Mouse (Mus musculus): ENCODE results near the gene Psen1. TPM values are rescaled to one million over a fixed set of nuclear protein-coding genes. Genes with fewer than 3 reads are reported as not detected.

The Psen1 gene
- polyA plus RNA-seq, 2 experiments = 6.8 to 21.1 TPM

- Histone ChIP-seq H3K4me2 (ENCODE audit: low read depth) (no peak overlapping the region), H3K36me3 (replicated peaks; ENCODE audit: control insufficient read depth, insufficient read depth, low read depth) (no peaks in the 10 kb centered on the region; the same call in 1 of the 2 replicates), H3K9ac (replicated peaks) (no peak overlapping the region), H3K4me1 (replicated peaks; ENCODE audit: control insufficient read depth in 2 of 2, insufficient read depth in 2 of 2, low read length in 1 of 2) (peaks cover 7 to 8% of the 10 kb centered on the region in 2 experiments; a peak in 3 of 4 replicates), H3K4me3 (ENCODE audit: insufficient read depth in 1 of 2, low read depth in 2 of 2, low read length in 2 of 2) (no peak overlapping the region), H3K27ac (no peak overlapping the region), H3K27me3 (ENCODE audit: control insufficient read depth, insufficient read depth, low read length) (no peaks in the 10 kb centered on the region), H3K9me3 (ENCODE audit: control insufficient read depth, low read length) (no peaks in the 10 kb centered on the region)
- ATAC-seq (ENCODE audit: insufficient read depth) (no peak), DNase-seq (ENCODE audit: low read depth in 3 of 3, low spot score in 3 of 3) (no peak)
- no peak for TF ChIP-seq EP300 (IDR thresholded peaks at IDR 0.05; ENCODE audit: low read depth)
- 77% methylated on average over 3 of the region's 3 CpGs for WGBS (ENCODE audit: insufficient replicate concordance)
Measured at GRCm38 (mm10) chr12:83694669-83695068, 6.7 kb downstream of the Psen1 start.

- H3K9ac ChIP-seq (replicated peaks) = no peak overlapping the region
- DNase-seq (ENCODE audit: low read depth in 3 of 3, low spot score in 3 of 3) (no peak), ATAC-seq (ENCODE audit: insufficient read depth) (no peak)
- H3K9me3 ChIP-seq (ENCODE audit: control insufficient read depth, low read length) = no peaks in the 10 kb centered on the region
- WGBS (ENCODE audit: insufficient replicate concordance) = 87% methylated on average over 4 of the region's 4 CpGs
- H3K27ac ChIP-seq = no peak overlapping the region
- H3K36me3 ChIP-seq (replicated peaks; ENCODE audit: control insufficient read depth, insufficient read depth, low read depth) = peaks cover 8% of the 10 kb centered on the region
- H3K4me1 ChIP-seq (replicated peaks; ENCODE audit: control insufficient read depth in 2 of 2, insufficient read depth in 2 of 2, low read length in 1 of 2) = peaks cover 3 to 7% of the 10 kb centered on the region in 2 experiments
- H3K27me3 ChIP-seq (ENCODE audit: control insufficient read depth, insufficient read depth, low read length) = no peaks in the 10 kb centered on the region
- TF ChIP-seq EP300 (IDR thresholded peaks at IDR 0.05; ENCODE audit: low read depth) = no peak
- TF ChIP-seq CTCF (IDR thresholded peaks at IDR 0.05; ENCODE audit: low read depth) = no peak
- H3K4me2 ChIP-seq (ENCODE audit: low read depth) = no peak overlapping the region
- no peak overlapping the region for H3K4me3 ChIP-seq (ENCODE audit: insufficient read depth in 1 of 2, low read depth in 2 of 2, low read length in 2 of 2)
Measured at GRCm38 (mm10) chr12:83698637-83699036, 10.7 kb downstream of the Psen1 start.

GRCm38 (mm10) chr12:83701608-83702007, 13.7 kb downstream of the Psen1 start:
- no peak overlapping the region for H3K4me3 ChIP-seq (ENCODE audit: insufficient read depth in 1 of 2, low read depth in 2 of 2, low read length in 2 of 2)
- H3K4me2 ChIP-seq (ENCODE audit: low read depth) = no peak overlapping the region
- H3K9me3 ChIP-seq (ENCODE audit: control insufficient read depth, low read length) = no peaks in the 10 kb centered on the region
- H3K9ac ChIP-seq (replicated peaks) = no peak overlapping the region
- TF ChIP-seq EP300 (IDR thresholded peaks at IDR 0.05; ENCODE audit: low read depth) (no peak), CTCF (IDR thresholded peaks at IDR 0.05; ENCODE audit: low read depth) (peak; percentile 4; the same call in 1 of the 2 replicates)
- peaks cover 7 to 9% of the 10 kb centered on the region in 2 experiments for H3K4me1 ChIP-seq (replicated peaks; ENCODE audit: control insufficient read depth in 2 of 2, insufficient read depth in 2 of 2, low read length in 1 of 2)
- DNase-seq (ENCODE audit: low read depth in 3 of 3, low spot score in 3 of 3) (no peak), ATAC-seq (ENCODE audit: insufficient read depth) (no peak)
- H3K27ac ChIP-seq = no peak overlapping the region
- H3K36me3 ChIP-seq (replicated peaks; ENCODE audit: control insufficient read depth, insufficient read depth, low read depth) = peaks cover 11% of the 10 kb centered on the region
- no peaks in the 10 kb centered on the region for H3K27me3 ChIP-seq (ENCODE audit: control insufficient read depth, insufficient read depth, low read length)
- 87% methylated on average over 7 of the region's 7 CpGs for WGBS (ENCODE audit: insufficient replicate concordance)

GRCm38 (mm10) chr12:83702796-83703195, 14.8 kb downstream of the Psen1 start:
- no peak overlapping the region for H3K4me2 ChIP-seq (ENCODE audit: low read depth)
- H3K27ac ChIP-seq = no peak overlapping the region
- peaks cover 7 to 11% of the 10 kb centered on the region in 2 experiments for H3K4me1 ChIP-seq (replicated peaks; ENCODE audit: control insufficient read depth in 2 of 2, insufficient read depth in 2 of 2, low read length in 1 of 2)
- whole genome bisulfite sequencing (ENCODE audit: insufficient replicate concordance) = 79% methylated on average over 4 of the region's 4 CpGs
- no peak overlapping the region for H3K4me3 ChIP-seq (ENCODE audit: insufficient read depth in 1 of 2, low read depth in 2 of 2, low read length in 2 of 2)
- TF ChIP-seq CTCF (IDR thresholded peaks at IDR 0.05; ENCODE audit: low read depth) = no peak
- no peak for TF ChIP-seq EP300 (IDR thresholded peaks at IDR 0.05; ENCODE audit: low read depth)
- H3K36me3 ChIP-seq (replicated peaks; ENCODE audit: control insufficient read depth, insufficient read depth, low read depth) = peaks cover 11% of the 10 kb centered on the region
- no peak for ATAC-seq (ENCODE audit: insufficient read depth)
- DNase-seq (ENCODE audit: low read depth in 3 of 3, low spot score in 3 of 3) = no peak
- no peak overlapping the region for H3K9ac ChIP-seq (replicated peaks)
- no peaks in the 10 kb centered on the region for H3K9me3 ChIP-seq (ENCODE audit: control insufficient read depth, low read length)
- H3K27me3 ChIP-seq (ENCODE audit: control insufficient read depth, insufficient read depth, low read length) = no peaks in the 10 kb centered on the region

GRCm38 (mm10) chr12:83706951-83707350, 19.0 kb downstream of the Psen1 start:
- H3K27ac ChIP-seq = no peak overlapping the region
- no peak overlapping the region for H3K4me2 ChIP-seq (ENCODE audit: low read depth)
- no peak overlapping the region for H3K9ac ChIP-seq (replicated peaks)
- ATAC-seq (ENCODE audit: insufficient read depth) (no peak), DNase-seq (ENCODE audit: low read depth in 3 of 3, low spot score in 3 of 3) (no peak)
- no peak for TF ChIP-seq EP300 (IDR thresholded peaks at IDR 0.05; ENCODE audit: low read depth)
- TF ChIP-seq CTCF (IDR thresholded peaks at IDR 0.05; ENCODE audit: low read depth) = no peak
- H3K9me3 ChIP-seq (ENCODE audit: control insufficient read depth, low read length) = no peaks in the 10 kb centered on the region
- no peak overlapping the region for H3K4me3 ChIP-seq (ENCODE audit: insufficient read depth in 1 of 2, low read depth in 2 of 2, low read length in 2 of 2)
- H3K36me3 ChIP-seq (replicated peaks; ENCODE audit: control insufficient read depth, insufficient read depth, low read depth) = peaks cover 8% of the 10 kb centered on the region
- WGBS (ENCODE audit: insufficient replicate concordance) = 74% methylated on average over 4 of the region's 4 CpGs
- H3K4me1 ChIP-seq (replicated peaks; ENCODE audit: control insufficient read depth in 2 of 2, insufficient read depth in 2 of 2, low read length in 1 of 2) = peaks cover 13 to 25% of the 10 kb centered on the region in 2 experiments
- H3K27me3 ChIP-seq (ENCODE audit: control insufficient read depth, insufficient read depth, low read length) = no peaks in the 10 kb centered on the region

Data from liver, embryonic 14.5 days (tissue).